ENCODE assay signal across 8 mouse cellular contexts in the genomic region with DNA sequence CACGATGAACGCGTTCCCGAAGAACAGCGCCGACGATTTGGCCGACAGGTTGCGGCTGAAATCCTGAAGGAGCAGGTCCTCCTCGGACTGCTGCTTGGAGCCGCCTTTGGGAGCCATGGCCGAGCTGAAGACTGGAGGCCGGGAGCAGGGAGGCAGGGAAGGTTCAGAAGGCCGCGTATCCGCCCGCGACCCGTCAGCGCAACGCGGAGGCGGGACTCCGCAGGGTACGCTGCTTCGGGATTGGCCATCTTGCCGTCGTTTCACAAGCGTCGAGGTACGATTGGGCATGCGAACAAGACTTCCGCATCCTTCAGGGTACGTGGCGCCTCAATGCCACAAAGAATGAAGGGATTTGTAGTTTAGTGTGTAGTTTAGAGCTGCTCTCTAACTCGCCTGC. TPM values are rescaled to one million over a fixed set of nuclear protein-coding genes. Genes with fewer than 3 reads are reported as not detected.
A peak's percentile ranks its signal among the peaks of the same experiment; 100 is the strongest.
DNase-seq lines count a peak whose midpoint lies in the region; ATAC-seq and TF ChIP-seq lines count a peak whose summit lies in the region.

Ssr3 (minus strand) TSS at position 203 of the 397 bp plus-strand sequence.

- peak; percentile 98 for DNase-seq in Patski (ENCODE audit: low read depth, low spot score)
- peak; percentile 97 to 98 for DNase-seq in cerebellum, postnatal 14 days
- peak; percentile 96 to 97 for DNase-seq in frontal cortex, postnatal 14 days (ENCODE audit: low spot score in 2 of 2)
- DNase-seq in layer of hippocampus, postnatal 25 days (ENCODE audit: extremely low spot score in 1 of 2, low spot score in 1 of 2) = peak; percentile 89 to 94
- DNase-seq in lung, postnatal 25 days (ENCODE audit: low spot score) = peak; percentile 98
- peak; percentile 97 for DNase-seq in retina, embryonic 14.5 days (ENCODE audit: low spot score)
- peak; percentile 94 for DNase-seq in thymus, postnatal 4 days

- TF ChIP-seq CTCF in Patski (IDR thresholded peaks at IDR 0.05) = no peak

- in situ Hi-C loops in Patski (cut with MboI; ENCODE audit: low pct_unique_long_range_greater_than_20kb) = no loop called here

- ATAC-seq in Patski = peak; percentile 100
- peak; percentile 99 for ATAC-seq in hindbrain, embryonic 13.5 days (ENCODE audit: low FRiP score)

- POLR2A ChIA-PET in Patski (lab: Charles Lee) = interaction anchor here (0.6 to 2.4 kb wide), 4 partner anchors 11 to 136 kb away, joined by 3 to 5 read pairs (median 3); partner anchors contain the start of gene Tiparp

- CTCF ChIA-PET in Patski (lab: Charles Lee) = interaction anchor here (1.1 to 1.5 kb wide), 2 partner anchors 11 to 12 kb away, joined by 3 to 5 read pairs; no protein-coding TSS in a partner anchor

- H3K4me1 ChIP-seq in hindbrain, embryonic 13.5 days (replicated peaks) = peaks cover 18% of the 10 kb centered on the region

- H3K4me3 ChIP-seq in hindbrain, embryonic 13.5 days = peak within 1 kb of the TSS; percentile 82

- H3K9ac ChIP-seq in hindbrain, embryonic 13.5 days = peak within 1 kb of the TSS; percentile 92

- H3K4me2 ChIP-seq in hindbrain, embryonic 13.5 days = peak within 1 kb of the TSS; percentile 84

- H3K9me3 ChIP-seq in hindbrain, embryonic 13.5 days = no peaks in the 10 kb centered on the region

- peaks cover 15% of the 10 kb centered on the region for H3K36me3 ChIP-seq in hindbrain, embryonic 13.5 days

- WGBS in hindbrain, embryonic 13.5 days = 0% methylated on average over 36 of the region's 36 CpGs

- no peaks in the 10 kb centered on the region for H3K27me3 ChIP-seq in Patski
- no peaks in the 10 kb centered on the region for H3K27me3 ChIP-seq in hindbrain, embryonic 13.5 days

- H3K27ac ChIP-seq in hindbrain, embryonic 13.5 days = peak within 1 kb of the TSS; percentile 89

RNA-seq across cellular contexts. Expression of gene Ssr3, which starts in this region (rescaled TPM):
- polyA plus RNA-seq in Patski (2021) = 475 TPM
- 171 and 174 TPM in 2 replicates for polyA plus RNA-seq in hindbrain, embryonic 13.5 days (2015; fragmentation: Nextera tagmentation; extraction: Ambion mirVana)
- total RNA-seq in layer of hippocampus, postnatal 25 days (2021) = 100 to 1,000 TPM in 1 of 2 experiments, 10 to 100 TPM in 1; 98.2 to 114 TPM

Comparison
In these comparisons a context has a peak if more than half of its experiments do, and no peak if none do; other contexts are left out.
1. Peak in every context shown above with its lines: DNase-seq, ATAC-seq, H3K4me3 ChIP-seq and H3K27ac ChIP-seq.